Mouse (Mus musculus) Patski (cell line): Measurements from ENCODE around the gene Prss48. TPM values are rescaled to one million over a fixed set of nuclear protein-coding genes. Genes with fewer than 3 reads are reported as not detected.
A peak's percentile ranks its signal among the peaks of the same experiment; 100 is the strongest.

Experiments used
- ATAC-seq: fragments of 100-300 bp; one replicate; pipeline ENCODE4 v1.8.0; 2021
- CTCF ChIA-PET: fragments of 350-600 bp; sonication (Branson Sonifier 250); formaldehyde crosslinking; loops from one replicate; lab custom pipeline; 2022; ENCODE audit warnings: inconsistent platforms; lab: Charles Lee
- POLR2A ChIA-PET: fragments of 350-600 bp; sonication (Branson Sonifier 250); formaldehyde crosslinking; loops from one replicate; lab custom pipeline; 2022; ENCODE audit warnings: antibody characterized with exemption, inconsistent platforms; lab: Charles Lee
- DNase-seq: peaks from one replicate; pipeline ENCODE4 v3.0.0-alpha.2; 2011; ENCODE audit warnings: low read depth, low spot score
- H3K27me3 ChIP-seq: fragments of 371-371 bp; one replicate; pipeline ENCODE4 v1.5.1; 2021
- CTCF ChIP-seq: fragments of 100-300 bp; IDR thresholded peaks from one replicate; pipeline ENCODE4 v1.5.1; 2021
- in situ Hi-C: fragments of 300-500 bp; cut with MboI; formaldehyde crosslinking; loops from 3 replicates; pipeline ENCODE4 v1.11.1; 2018; ENCODE audit warnings: low pct_unique_long_range_greater_than_20kb, mixed read lengths
- polyA plus RNA-seq: library from polyadenylated mRNA; unstranded; gene quantifications from one replicate; pipeline ENCODE4 v1.2.3, GENCODE M21; 2021

Gene Prss48
- not detected for polyA plus RNA-seq

GRCm38 (mm10) chr3:86002423-86002822 lies at the start of gene Prss48:
Gene Prss48, minus strand, starts transcription at chr3:86002491.
- ATAC-seq (no peak), DNase-seq (no peak)
- peak; percentile 71 for TF ChIP-seq CTCF
- ChIA-PET CTCF (interaction anchor here (1.5 to 1.7 kb wide), 3 partner anchors 9 to 20 kb away, joined by 3 to 5 read pairs (median 3); no protein-coding TSS in a partner anchor), POLR2A (interaction anchor here (0.6 to 1.3 kb wide), 2 partner anchors 10 to 120 kb away, joined by 5 to 7 read pairs; no protein-coding TSS in a partner anchor)
- in situ Hi-C loops, result no loop called here
- H3K27me3 ChIP-seq, result no peaks in the 10 kb centered on the region

- peak; percentile 22 for TF ChIP-seq CTCF
- ChIA-PET POLR2A (no interaction called here), CTCF (interaction anchor here (1.6 kb wide), 2 partner anchors 7 to 17 kb away, joined by 3 to 4 read pairs; no protein-coding TSS in a partner anchor)
- no peak for DNase-seq
- no peak for ATAC-seq
- no peaks in the 10 kb centered on the region for H3K27me3 ChIP-seq
- in situ Hi-C loops, result no loop called here
Measured at GRCm38 (mm10) chr3:86049041-86049440, 46.8 kb upstream of the Prss48 start.

DNA sequence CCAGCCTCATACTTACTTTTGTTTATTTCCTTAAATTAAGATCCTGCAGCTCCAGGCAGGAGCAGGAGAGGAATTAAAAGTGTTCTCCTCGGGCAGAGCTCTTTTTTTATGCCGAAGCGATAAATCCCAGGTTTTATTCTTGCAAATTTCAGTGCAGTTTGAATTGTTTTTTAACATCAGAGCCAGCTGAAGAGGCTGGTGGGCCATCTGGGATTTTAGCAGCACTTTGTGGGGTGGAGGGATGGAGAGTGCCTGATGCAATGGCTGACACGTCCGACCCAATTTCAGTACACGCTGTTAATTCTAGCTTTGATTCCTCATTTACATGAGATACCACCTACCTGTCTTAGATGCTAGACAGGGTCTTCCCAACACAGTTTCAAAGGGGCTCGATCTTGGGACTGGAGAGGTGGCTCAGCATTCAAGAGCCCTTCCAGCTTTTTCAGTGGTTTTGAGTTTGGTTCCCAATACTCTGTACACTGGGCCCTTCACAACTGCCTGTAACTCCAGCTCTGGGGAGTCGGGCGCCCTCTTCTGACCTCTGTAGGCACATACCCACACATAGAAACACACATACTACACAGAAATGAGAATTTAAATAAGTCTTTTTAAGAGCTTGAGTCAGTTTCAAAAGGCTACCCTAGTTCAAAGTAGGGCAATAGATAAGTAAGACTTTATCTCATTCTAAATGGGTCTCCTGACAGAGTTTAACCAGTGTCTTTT lies 45.6 kb upstream of the Prss48 start:
- peak; percentile 12 for TF ChIP-seq CTCF
- ChIA-PET POLR2A (interaction anchor here (0.7 kb wide), 2 partner anchors 779 to 1586 kb away, joined by 4 to 5 read pairs; no protein-coding TSS in a partner anchor), CTCF (interaction anchor here (1.6 kb wide), 1 partner anchor 8 kb away, joined by 4 read pairs; no protein-coding TSS in a partner anchor)
- ATAC-seq (no peak), DNase-seq (no peak)
- in situ Hi-C loops, result no loop called here
- no peaks in the 10 kb centered on the region for H3K27me3 ChIP-seq

GRCm38 (mm10) chr3:86040286-86041201 lies 38.3 kb upstream of the Prss48 start:
- ChIA-PET POLR2A (interaction anchor here (0.6 kb wide), 1 partner anchor 68 kb away, joined by 6 read pairs; no protein-coding TSS in a partner anchor), CTCF (interaction anchor here (1.0 to 2.1 kb wide), 7 partner anchors 10 to 53 kb away, joined by 3 to 7 read pairs (median 5); no protein-coding TSS in a partner anchor)
- in situ Hi-C loops, result no loop called here
- DNase-seq, result peak; percentile 20
- TF ChIP-seq CTCF, result no peak
- no peaks in the 10 kb centered on the region for H3K27me3 ChIP-seq
- peak; percentile 66 for ATAC-seq

GRCm38 (mm10) chr3:86038648-86039047 lies 36.4 kb upstream of the Prss48 start:
- no peak for DNase-seq
- no peak for ATAC-seq

DNA sequence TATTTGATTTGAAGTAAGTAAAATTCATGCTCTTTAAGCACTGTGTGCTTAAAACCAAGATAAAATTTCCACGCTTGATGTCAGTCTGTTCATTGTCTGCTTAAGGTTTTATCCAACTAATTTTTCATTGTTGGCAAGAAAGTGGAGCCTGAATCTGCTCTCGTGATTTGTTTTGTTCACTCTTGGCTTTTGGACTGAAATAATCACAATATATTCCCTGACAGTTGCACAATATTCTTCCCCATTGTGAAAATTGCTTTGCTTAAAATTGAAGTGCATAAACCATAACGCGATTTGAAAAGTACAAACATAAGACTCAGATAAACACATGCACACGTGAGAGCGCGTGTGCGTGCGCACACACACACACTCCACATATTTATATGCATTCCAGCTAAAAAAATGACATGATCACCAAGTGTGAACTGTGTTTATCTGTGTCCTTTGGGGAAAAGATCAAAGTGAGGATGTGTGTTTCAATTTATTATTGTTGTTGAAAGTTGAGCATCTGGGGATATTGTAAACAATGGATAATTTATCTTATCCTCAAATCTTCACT lies 35.7 kb upstream of the Prss48 start:
- ATAC-seq (no peak), DNase-seq (no peak)
- ChIA-PET POLR2A (interaction anchor here (0.5 kb wide), 1 partner anchor 66 kb away, joined by 4 read pairs; no protein-coding TSS in a partner anchor), CTCF (interaction anchor here (1.8 kb wide), 1 partner anchor 12 kb away, joined by 5 read pairs; no protein-coding TSS in a partner anchor)
- in situ Hi-C loops, result no loop called here
- H3K27me3 ChIP-seq, result no peaks in the 10 kb centered on the region
- no peak for TF ChIP-seq CTCF

More at GRCm38 (mm10) chr3:86038648-86039047, 36.4 kb upstream of the Prss48 start:
- TF ChIP-seq CTCF, result no peak
- no peaks in the 10 kb centered on the region for H3K27me3 ChIP-seq
- CTCF ChIA-PET, result interaction anchor here (0.8 to 1.8 kb wide), 3 partner anchors 12 to 19 kb away, joined by 3 to 5 read pairs (median 4); no protein-coding TSS in a partner anchor
- POLR2A ChIA-PET, result interaction anchor here (0.5 kb wide), 1 partner anchor 66 kb away, joined by 4 read pairs; no protein-coding TSS in a partner anchor
- in situ Hi-C loops, result no loop called here

DNA sequence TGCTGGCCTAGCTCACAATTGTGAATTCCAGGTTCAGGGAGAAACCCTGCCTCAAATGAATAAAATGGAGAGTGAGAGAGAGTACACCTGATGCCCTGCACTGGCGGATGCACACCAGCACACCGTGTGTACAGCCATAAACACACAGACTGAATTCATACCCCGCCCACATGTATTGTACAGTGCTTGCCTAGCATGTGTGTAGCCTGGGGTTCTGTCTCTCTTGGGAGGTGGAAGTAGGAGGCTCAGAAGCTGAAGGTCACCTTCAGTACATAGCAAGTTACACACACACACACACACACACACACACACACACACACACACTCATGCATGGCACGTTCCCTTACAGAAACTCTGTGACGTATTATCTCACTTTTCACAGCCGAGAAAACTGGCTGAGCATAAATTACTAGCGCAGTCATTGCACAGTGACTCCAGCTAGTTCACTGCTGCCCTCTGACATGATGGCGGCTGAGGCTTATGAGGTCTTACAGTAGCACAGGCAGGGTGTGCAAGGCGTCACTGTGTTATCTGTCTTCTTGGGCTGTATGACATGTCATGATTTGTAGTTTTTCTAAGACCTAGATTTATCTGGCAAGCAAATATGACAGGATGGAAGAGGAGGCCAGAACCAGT lies 31.3 kb upstream of the Prss48 start:
- no peak for TF ChIP-seq CTCF
- DNase-seq (no peak), ATAC-seq (no peak)
- in situ Hi-C loops, result no loop called here
- CTCF ChIA-PET, result interaction anchor here (0.7 to 1.7 kb wide), 2 partner anchors 12 to 42 kb away, joined by 3 to 4 read pairs; no protein-coding TSS in a partner anchor
- POLR2A ChIA-PET, result interaction anchor here (0.6 kb wide), 1 partner anchor 15 kb away, joined by 3 read pairs; no protein-coding TSS in a partner anchor
- no peaks in the 10 kb centered on the region for H3K27me3 ChIP-seq

DNA sequence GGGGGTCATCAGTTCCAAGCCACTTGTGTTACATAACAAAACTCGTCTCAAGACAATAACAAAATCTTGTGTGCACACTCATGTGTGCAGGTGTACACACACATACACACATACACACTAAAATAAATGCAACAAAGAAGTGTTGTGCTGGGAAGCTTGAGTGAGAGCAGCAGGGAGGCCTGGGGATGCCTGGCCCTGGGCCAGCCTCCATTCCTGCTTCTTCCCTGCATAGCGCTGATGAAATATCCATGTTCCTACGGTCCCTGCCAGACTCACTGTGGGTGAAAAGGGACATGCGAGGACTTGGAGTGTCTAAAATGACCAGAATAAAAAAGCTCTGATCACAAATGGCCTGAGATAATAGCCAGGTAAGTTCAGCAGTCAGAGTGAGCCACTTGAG lies 28.3 kb upstream of the Prss48 start:
- CTCF ChIA-PET, result interaction anchor here (1.4 to 3.1 kb wide), 2 partner anchors 8 to 11 kb away, joined by 3 to 8 read pairs; no protein-coding TSS in a partner anchor
- in situ Hi-C loops, result no loop called here
- ATAC-seq, result no peak
- no peak for TF ChIP-seq CTCF
- no peaks in the 10 kb centered on the region for H3K27me3 ChIP-seq
- POLR2A ChIA-PET, result interaction anchor here (0.8 kb wide), 1 partner anchor 60 kb away, joined by 3 read pairs; the partner anchor contains the start of gene Sh3d19
- no peak for DNase-seq
